ENCODE assay signal across 9 mouse cellular contexts in genomic region chr5:122324608-122325431, GRCm38 (mm10). TPM values are rescaled to one million over a fixed set of nuclear protein-coding genes. Genes with fewer than 3 reads are reported as not detected.
A peak's percentile ranks its signal among the peaks of the same experiment; 100 is the strongest.
DNase-seq lines count a peak whose midpoint lies in the region; ATAC-seq lines count a peak whose summit lies in the region.
"Had no signal": no experiment of that assay in that cellular context is flagged by ENCODE, and none has a peak within 500 bp of the region (broad histone marks: within the 10 kb centered on the region; RNA-seq: fewer than 3 reads in every experiment).

No protein-coding gene starts in this region.

- H3K27me3 ChIP-seq in intestine, embryonic 16.5 days (replicated peaks; ENCODE audit: control insufficient read depth, insufficient read depth, low read length) = no peaks in the 10 kb centered on the region
- H3K27me3 ChIP-seq: midbrain, embryonic 12.5 days had no signal

- 84% methylated on average over 23 of the region's 23 CpGs for WGBS in intestine, embryonic 16.5 days

- DNase-seq in NIH3T3 (ENCODE audit: low read depth) = peak; percentile 90
- DNase-seq in adrenal gland, postnatal 36 days = peak; percentile 70 to 78
- peak; percentile 80 to 92 for DNase-seq in frontal cortex, postnatal 36 days (ENCODE audit: low spot score in 2 of 2)
- DNase-seq in lung, adult 18-20 months = peak; percentile 76 to 86
- DNase-seq in thymus, postnatal 36 days = no peak
- no peak for DNase-seq in retina, postnatal 1 day
- no peak for DNase-seq in urinary bladder, adult 2 months (ENCODE audit: low spot score)

- no peak overlapping the region for H3K27ac ChIP-seq in intestine, embryonic 16.5 days (ENCODE audit: low read length)
- H3K27ac ChIP-seq: midbrain, embryonic 12.5 days had no signal

- H3K4me1 ChIP-seq in intestine, embryonic 16.5 days (ENCODE audit: control insufficient read depth, insufficient read depth, low read length) = no peaks in the 10 kb centered on the region
- H3K4me1 ChIP-seq: midbrain, embryonic 12.5 days had no signal

- 0 out of 2 replicates have a peak, but pooled peaks cover 2% of the 10 kb centered on the region for H3K36me3 ChIP-seq in intestine, embryonic 16.5 days (ENCODE audit: control insufficient read depth, insufficient read depth, low read length)

- no peak overlapping the region for H3K4me3 ChIP-seq in intestine, embryonic 16.5 days (ENCODE audit: low read length)
- H3K4me3 ChIP-seq: midbrain, embryonic 12.5 days had no signal

- no peak overlapping the region for H3K9ac ChIP-seq in intestine, embryonic 16.5 days (ENCODE audit: low read depth, low read length)
- H3K9ac ChIP-seq: midbrain, embryonic 12.5 days had no signal

- no peak overlapping the region for H3K4me2 ChIP-seq in intestine, embryonic 16.5 days (ENCODE audit: low read depth, low read length)
- H3K4me2 ChIP-seq: midbrain, embryonic 12.5 days had no signal

- no peaks in the 10 kb centered on the region for H3K9me3 ChIP-seq in intestine, embryonic 16.5 days (ENCODE audit: control insufficient read depth, low read length)
- H3K9me3 ChIP-seq: midbrain, embryonic 12.5 days had no signal

- no peak for ATAC-seq in intestine, embryonic 16.5 days

RNA-seq across cellular contexts. Expression of gene Rad9b, which starts 29.2 kb away (rescaled TPM):
- total RNA-seq in adrenal gland, postnatal 36 days (2021) = 1 to 10 TPM; 2.2 to 3.4 TPM
- polyA plus RNA-seq in intestine, embryonic 16.5 days (2015; fragmentation: Nextera tagmentation; extraction: Ambion mirVana) = 7.4 and 7.6 TPM in 2 replicates
- polyA plus RNA-seq in urinary bladder, adult 2 months (2012; rRNA removed) = 11.4 and 13.9 TPM in 2 replicates

RNA-seq across cellular contexts. Expression of gene Vps29, which starts 29.3 kb away (rescaled TPM):
- 100 to 1,000 TPM; 141 to 165 TPM for total RNA-seq in adrenal gland, postnatal 36 days (2021)
- polyA plus RNA-seq in intestine, embryonic 16.5 days (2015; fragmentation: Nextera tagmentation; extraction: Ambion mirVana) = 289 and 291 TPM in 2 replicates
- polyA plus RNA-seq in urinary bladder, adult 2 months (2012; rRNA removed) = 114 and 152 TPM in 2 replicates

RNA-seq across cellular contexts. Expression of gene Pptc7, which starts 40.7 kb away (rescaled TPM):
- 10 to 100 TPM; 53.2 to 55.4 TPM for total RNA-seq in adrenal gland, postnatal 36 days (2021)
- 6.8 and 9.9 TPM in 2 replicates for polyA plus RNA-seq in intestine, embryonic 16.5 days (2015; fragmentation: Nextera tagmentation; extraction: Ambion mirVana)
- polyA plus RNA-seq in urinary bladder, adult 2 months (2012; rRNA removed) = 22.6 and 25.2 TPM in 2 replicates

RNA-seq across cellular contexts. Expression of gene Gpn3, which starts 46.9 kb away (rescaled TPM):
- total RNA-seq in adrenal gland, postnatal 36 days (2021) = 10 to 100 TPM; 34.8 to 36.0 TPM
- polyA plus RNA-seq in intestine, embryonic 16.5 days (2015; fragmentation: Nextera tagmentation; extraction: Ambion mirVana) = 55.0 and 59.2 TPM in 2 replicates
- polyA plus RNA-seq in urinary bladder, adult 2 months (2012; rRNA removed) = 32.2 and 40.1 TPM in 2 replicates

RNA-seq across cellular contexts. Expression of gene Fam216a, which starts 47.3 kb away (rescaled TPM):
- total RNA-seq in adrenal gland, postnatal 36 days (2021) = 10 to 100 TPM; 30.2 to 38.9 TPM
- polyA plus RNA-seq in intestine, embryonic 16.5 days (2015; fragmentation: Nextera tagmentation; extraction: Ambion mirVana) = 31.8 and 34.0 TPM in 2 replicates
- polyA plus RNA-seq in urinary bladder, adult 2 months (2012; rRNA removed) = 26.4 and 33.0 TPM in 2 replicates

Comparison
In these comparisons a context has a peak if more than half of its experiments do, and no peak if none do; other contexts are left out.
1. DNase-seq: peak in NIH3T3 (single experiment), adrenal gland, postnatal 36 days (2 of 2), frontal cortex, postnatal 36 days (2 of 2) and lung, adult 18-20 months (2 of 2); none in thymus, postnatal 36 days (0 of 2), retina, postnatal 1 day (single experiment) and urinary bladder, adult 2 months (single experiment).